Mouse (Mus musculus) forebrain, embryonic 12.5 days (tissue): ENCODE data around the gene Krtap10-10. TPM values are rescaled to one million over a fixed set of nuclear protein-coding genes. Genes with fewer than 3 reads are reported as not detected.
"Not testable (repeated sequence)": the region's sequence is repeated elsewhere in the genome, so short reads cannot be mapped to it uniquely, and the experiment has no call there.

Source experiments
- ATAC-seq: fragments of 200-750 bp; cut with Nextera tagmentation; 2 replicates; pipeline ENCODE4 v1.8.0; 2017; ENCODE audit warnings: moderate TSS enrichment; ENCODE audit not compliant: low FRiP score
- H3K27ac ChIP-seq: fragments of 300-500 bp; sonication (generic); 2 replicates; pipeline ENCODE4 v1.5.1; 2016; ENCODE audit warnings: mild to moderate bottlenecking
- H3K27me3 ChIP-seq: fragments of 300-500 bp; sonication (generic); 2 replicates; pipeline ENCODE4 v1.6.1; 2016; ENCODE audit warnings: mild to moderate bottlenecking
- H3K36me3 ChIP-seq: fragments of 300-500 bp; sonication (generic); replicated peaks from 2 replicates; pipeline ENCODE4 v1.6.1; 2016; ENCODE audit warnings: mild to moderate bottlenecking
- H3K4me1 ChIP-seq: fragments of 300-500 bp; sonication (generic); 2 replicates; pipeline ENCODE4 v1.6.1; 2016
- H3K4me2 ChIP-seq: fragments of 300-500 bp; sonication (generic); 2 replicates; pipeline ENCODE4 v1.6.1; 2016; ENCODE audit warnings: mild to moderate bottlenecking, moderate library complexity
- H3K4me3 ChIP-seq: fragments of 300-500 bp; sonication (generic); replicated peaks from 2 replicates; pipeline ENCODE4 v1.5.1; 2016; ENCODE audit warnings: mild to moderate bottlenecking
- H3K9ac ChIP-seq: fragments of 300-500 bp; sonication (generic); 2 replicates; pipeline ENCODE4 v1.6.1; 2016; ENCODE audit warnings: mild to moderate bottlenecking
- H3K9me3 ChIP-seq: fragments of 300-500 bp; sonication (generic); 2 replicates; pipeline ENCODE4 v1.6.1; 2016
- WGBS: fragments of 180-500 bp; shearing (Covaris S2); methylation state at CpG from one replicate; pipeline ENCODE4 v1.1.7; 2016; 5-methylcytosine and 5-hydroxymethylcytosine counted together
- polyA plus RNA-seq: library from polyadenylated mRNA; unstranded; fragments of >200 nt; fragmentation: Nextera tagmentation; extraction: Ambion mirVana; gene quantifications from 2 replicates; pipeline ENCODE4 v1.2.1, GENCODE M21; 2016

The Krtap10-10 gene
- not detected in 2 replicates for polyA plus RNA-seq

- Histone ChIP-seq H3K27me3 (no peaks in the 10 kb centered on the region), H3K9ac (no peak within 1 kb of the TSS), H3K4me3 (no peak within 1 kb of the TSS), H3K27ac (no peak within 1 kb of the TSS), H3K36me3 (no peaks in the 10 kb centered on the region), H3K4me1 (no peaks in the 10 kb centered on the region; the same call in 1 of the 2 replicates), H3K9me3 (no peaks in the 10 kb centered on the region), H3K4me2 (no peak within 1 kb of the TSS)
- WGBS: 70% methylated on average over 9 of the region's 9 CpGs
- ATAC-seq: no peak
These were observed at the start of gene Krtap10-10 for GRCm38 (mm10) chr10:77835647-77836046. Gene Krtap10-10 (plus strand): TSS chr10:77835947.

GRCm38 (mm10) chr10:77787876-77788275 lies 47.9 kb upstream of the Krtap10-10 start, which contains the start of gene Gm7137:
Gene Gm7137 (minus strand): TSS chr10:77788200.
- not testable (repeated sequence) for H3K27ac ChIP-seq, H3K4me2 ChIP-seq, H3K4me1 ChIP-seq, H3K27me3 ChIP-seq, H3K9me3 ChIP-seq, H3K4me3 ChIP-seq, ATAC-seq, H3K36me3 ChIP-seq, H3K9ac ChIP-seq
- 43% methylated on average over 1 of the region's 1 CpGs for WGBS

- no peaks in the 10 kb centered on the region for H3K9me3 ChIP-seq
- no peaks in the 10 kb centered on the region for H3K4me1 ChIP-seq
- no peak overlapping the region for H3K4me3 ChIP-seq
- no peak overlapping the region for H3K27ac ChIP-seq
- H3K36me3 ChIP-seq: no peaks in the 10 kb centered on the region
- H3K27me3 ChIP-seq: no peaks in the 10 kb centered on the region
- H3K9ac ChIP-seq: no peak overlapping the region
- 90% methylated on average over 2 of the region's 2 CpGs for WGBS
- ATAC-seq: no peak
- no peak overlapping the region for H3K4me2 ChIP-seq
These were observed 47.1 kb upstream of the Krtap10-10 start for GRCm38 (mm10) chr10:77788621-77789020.

GRCm38 (mm10) chr10:77794976-77795375 lies 40.8 kb upstream of the Krtap10-10 start, which contains the start of gene Gm9639:
Gene Gm9639 (minus strand): TSS chr10:77795076.
- Histone ChIP-seq H3K9ac (no peak within 1 kb of the TSS), H3K27me3 (no peaks in the 10 kb centered on the region), H3K36me3 (no peaks in the 10 kb centered on the region), H3K4me2 (no peak within 1 kb of the TSS), H3K4me1 (peaks cover 16% of the 10 kb centered on the region; the same call in 1 of the 2 replicates), H3K9me3 (no peaks in the 10 kb centered on the region), H3K27ac (0 out of 2 replicates have a peak within 1 kb of the TSS, but pooled peaks have one; percentile 36), H3K4me3 (no peak within 1 kb of the TSS)
- ATAC-seq: no peak
- 55% methylated on average over 2 of the region's 2 CpGs for WGBS

- Histone ChIP-seq H3K9me3 (no peaks in the 10 kb centered on the region), H3K27me3 (no peaks in the 10 kb centered on the region), H3K27ac (peak overlapping the region; percentile 70; the same call in 1 of the 2 replicates), H3K4me3 (no peak overlapping the region), H3K9ac (no peak overlapping the region), H3K4me2 (no peak overlapping the region), H3K4me1 (peaks cover 16% of the 10 kb centered on the region; the same call in 1 of the 2 replicates), H3K36me3 (no peaks in the 10 kb centered on the region)
- 6% methylated on average over 3 of the region's 3 CpGs for WGBS
- no peak for ATAC-seq
These were observed 38.1 kb upstream of the Krtap10-10 start for GRCm38 (mm10) chr10:77797677-77798076.

- not testable (repeated sequence) for ATAC-seq, H3K4me2 ChIP-seq, H3K27me3 ChIP-seq, H3K4me3 ChIP-seq, H3K9ac ChIP-seq, H3K9me3 ChIP-seq, H3K36me3 ChIP-seq
- H3K27ac ChIP-seq: peak overlapping the region; percentile 70
- H3K4me1 ChIP-seq: peaks cover 16% of the 10 kb centered on the region; the same call in 1 of the 2 replicates
- WGBS: 27% methylated on average over 3 of the region's 3 CpGs
These were observed 37.4 kb upstream of the Krtap10-10 start for GRCm38 (mm10) chr10:77798164-77798920.

GRCm38 (mm10) chr10:77798921-77799508 lies 36.7 kb upstream of the Krtap10-10 start, which contains the start of gene Gm19668:
Gene Gm19668 (minus strand): TSS chr10:77799133.
- Histone ChIP-seq H3K9me3 (no peaks in the 10 kb centered on the region), H3K4me2 (no peak within 1 kb of the TSS), H3K27ac (peak within 1 kb of the TSS; percentile 70), H3K4me3 (no peak within 1 kb of the TSS), H3K4me1 (peaks cover 16% of the 10 kb centered on the region; the same call in 1 of the 2 replicates), H3K36me3 (no peaks in the 10 kb centered on the region), H3K27me3 (no peaks in the 10 kb centered on the region), H3K9ac (no peak within 1 kb of the TSS)
- ATAC-seq: no peak
- WGBS: 71% methylated on average over 8 of the region's 8 CpGs

- Histone ChIP-seq H3K4me2 (no peak overlapping the region), H3K27ac (no peak overlapping the region), H3K36me3 (no peaks in the 10 kb centered on the region), H3K9me3 (no peaks in the 10 kb centered on the region), H3K9ac (no peak overlapping the region), H3K27me3 (no peaks in the 10 kb centered on the region), H3K4me3 (no peak overlapping the region), H3K4me1 (0 out of 2 replicates have a peak, but pooled peaks cover under 1% of the 10 kb centered on the region)
- ATAC-seq: no peak
- 84% methylated on average over 3 of the region's 3 CpGs for WGBS
These were observed 31.7 kb upstream of the Krtap10-10 start for GRCm38 (mm10) chr10:77804095-77804494.

GRCm38 (mm10) chr10:77811743-77812142 lies 24.0 kb upstream of the Krtap10-10 start, which contains the start of gene Gm9507:
Gene Gm9507 (minus strand): TSS chr10:77811843.
- Histone ChIP-seq H3K4me2 (no peak within 1 kb of the TSS), H3K27me3 (no peaks in the 10 kb centered on the region), H3K27ac (no peak within 1 kb of the TSS), H3K9me3 (peaks cover 6% of the 10 kb centered on the region; the same call in 1 of the 2 replicates), H3K4me3 (no peak within 1 kb of the TSS), H3K36me3 (no peaks in the 10 kb centered on the region), H3K9ac (no peak within 1 kb of the TSS), H3K4me1 (no peaks in the 10 kb centered on the region)
- 66% methylated on average over 5 of the region's 5 CpGs for WGBS
- no peak for ATAC-seq

- Histone ChIP-seq H3K27ac (no peak within 1 kb of the TSS), H3K9ac (no peak within 1 kb of the TSS), H3K4me1 (no peaks in the 10 kb centered on the region), H3K27me3 (no peaks in the 10 kb centered on the region), H3K4me3 (no peak within 1 kb of the TSS), H3K4me2 (no peak within 1 kb of the TSS), H3K36me3 (no peaks in the 10 kb centered on the region), H3K9me3 (peaks cover 6% of the 10 kb centered on the region; the same call in 1 of the 2 replicates)
- ATAC-seq: no peak
- WGBS: 59% methylated on average over 4 of the region's 4 CpGs
These were observed 21.4 kb upstream of the Krtap10-10 start, which contains the start of gene Gm2696 for GRCm38 (mm10) chr10:77814382-77814781. Gene Gm2696 (plus strand): TSS chr10:77814682.

- H3K9me3 ChIP-seq: no peaks in the 10 kb centered on the region
- no peak overlapping the region for H3K4me2 ChIP-seq
- H3K4me3 ChIP-seq: no peak overlapping the region
- H3K27me3 ChIP-seq: no peaks in the 10 kb centered on the region
- H3K9ac ChIP-seq: no peak overlapping the region
- 27% methylated on average over 5 of the region's 5 CpGs for whole genome bisulfite sequencing
- H3K36me3 ChIP-seq: no peaks in the 10 kb centered on the region
- no peak for ATAC-seq
- no peaks in the 10 kb centered on the region for H3K4me1 ChIP-seq
- no peak overlapping the region for H3K27ac ChIP-seq
These were observed 20.2 kb upstream of the Krtap10-10 start for GRCm38 (mm10) chr10:77815514-77815913.

GRCm38 (mm10) chr10:77818523-77818922 lies 17.2 kb upstream of the Krtap10-10 start:
- no peak overlapping the region for H3K4me3 ChIP-seq
- WGBS: 97% methylated on average over 4 of the region's 4 CpGs
- ATAC-seq: no peak
- no peak overlapping the region for H3K4me2 ChIP-seq
- H3K9ac ChIP-seq: no peak overlapping the region
- no peaks in the 10 kb centered on the region for H3K9me3 ChIP-seq
- H3K36me3 ChIP-seq: no peaks in the 10 kb centered on the region
- no peaks in the 10 kb centered on the region for H3K4me1 ChIP-seq
- H3K27ac ChIP-seq: no peak overlapping the region
- no peaks in the 10 kb centered on the region for H3K27me3 ChIP-seq
